Mouse (Mus musculus): ENCODE measurements at regions not wholly inside any gene's neighbourhood (a gene's known extent, or its start where the extent isn't known, plus 50 kb on each side); places are given as distances from the start of the nearest gene placed in this dataset.

GRCm38 (mm10) chr13:52735934-52736523 lies 153.1 kb downstream of the Syk start:
- TF ChIP-seq CTCF (IDR thresholded peaks at IDR 0.05; ENCODE audit: borderline replicate concordance, control insufficient read depth, extremely low read depth, insufficient read depth, low read length, poor library complexity) (no peak), POLR2A (IDR thresholded peaks at IDR 0.05; ENCODE audit: control insufficient read depth, extremely low read depth, insufficient read depth, low read length, poor library complexity) (no peak)
